11 mouse cellular contexts compared by ENCODE assay signal in the genomic region with DNA sequence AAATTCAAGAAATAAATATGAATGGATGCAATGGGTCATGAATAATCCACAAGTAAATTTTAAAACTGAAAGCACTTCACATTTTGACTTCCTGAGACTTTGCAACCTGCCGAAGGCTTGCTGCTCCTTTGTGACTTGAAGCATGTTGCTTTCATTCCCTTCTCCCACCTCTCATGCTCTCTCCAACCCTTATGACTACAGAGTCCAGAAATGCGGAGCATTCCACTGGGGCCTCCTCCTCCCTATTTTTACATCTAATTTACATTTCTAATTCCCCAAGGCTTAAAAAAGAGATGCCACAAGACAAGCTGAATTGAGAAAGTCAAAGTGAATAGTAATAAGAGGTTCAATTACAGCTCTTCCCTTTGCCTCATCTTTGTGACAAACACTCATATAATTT.
"Had no signal": no experiment of that assay in that cellular context is flagged by ENCODE, and none has a peak within 500 bp of the region (broad histone marks: within the 10 kb centered on the region; RNA-seq: fewer than 3 reads in every experiment).

No protein-coding gene starts in this region.

- H3K4me3 ChIP-seq: left cerebral cortex, adult 2 months; liver, embryonic 13.5 days had no signal

- H3K27ac ChIP-seq: left cerebral cortex, adult 2 months; liver, embryonic 13.5 days had no signal

- H3K27me3 ChIP-seq: liver, embryonic 13.5 days had no signal

- H3K9me3 ChIP-seq: liver, embryonic 13.5 days had no signal

- H3K4me1 ChIP-seq: liver, embryonic 13.5 days had no signal

- H3K4me2 ChIP-seq: liver, embryonic 13.5 days; midbrain, embryonic 11.5 days had no signal

- H3K9ac ChIP-seq: liver, embryonic 13.5 days had no signal

- DNase-seq: kidney, postnatal 10 days; kidney, postnatal 36 days; layer of hippocampus, postnatal 36 days; liver, embryonic 13.5 days; lung, adult 2 months; lung, postnatal 14 days; lung, postnatal 4 days; thymus, adult 18-20 months; thymus, postnatal 36 days had no signal

- H3K36me3 ChIP-seq: liver, embryonic 13.5 days had no signal
